Mouse (Mus musculus) left cerebral cortex, postnatal 14 days (tissue): ENCODE results near the gene Alg13. TPM values are rescaled to one million over a fixed set of nuclear protein-coding genes. Genes with fewer than 3 reads are reported as not detected.
A peak's percentile ranks its signal among the peaks of the same experiment; 100 is the strongest.

ENCODE experiments used
- DNase-seq, 2 experiments: peaks; one replicate each; pipeline ENCODE4 v3.0.0; 2021 to 2022; ENCODE audit warnings: low spot score in 2 of 2, mixed read lengths in 1 of 2
- intact Hi-C: fragments of 180-260 bp; cut with DNase I; formaldehyde crosslinking; loops from one replicate; pipeline ENCODE4 v1.15.1; 2025
- long read RNA-seq, 2 experiments: library from polyadenylated mRNA; stranded (forward); transcript quantifications; one replicate each; pipeline ENCODE4 v2.0.0; 2021
- total RNA-seq, 2 experiments: library from RNA; stranded (reverse); gene quantifications; 2 replicates each; pipeline ENCODE4 v1.2.3; 2021

The Alg13 gene
- total RNA-seq, result 10 to 100 TPM; 13.7 to 17.8 TPM
- long read RNA-seq, experiment 1, partial matches to known transcripts, result 1 of 4 reads
- long read RNA-seq, experiment 1, other reads (novel, unspliced or antisense), result 1 of 4 reads
- long read RNA-seq, experiment 2, partial matches to known transcripts, result 1 of 3 reads
- long read RNA-seq, experiment 2, other reads (novel, unspliced or antisense), result 1 of 3 reads

DNA sequence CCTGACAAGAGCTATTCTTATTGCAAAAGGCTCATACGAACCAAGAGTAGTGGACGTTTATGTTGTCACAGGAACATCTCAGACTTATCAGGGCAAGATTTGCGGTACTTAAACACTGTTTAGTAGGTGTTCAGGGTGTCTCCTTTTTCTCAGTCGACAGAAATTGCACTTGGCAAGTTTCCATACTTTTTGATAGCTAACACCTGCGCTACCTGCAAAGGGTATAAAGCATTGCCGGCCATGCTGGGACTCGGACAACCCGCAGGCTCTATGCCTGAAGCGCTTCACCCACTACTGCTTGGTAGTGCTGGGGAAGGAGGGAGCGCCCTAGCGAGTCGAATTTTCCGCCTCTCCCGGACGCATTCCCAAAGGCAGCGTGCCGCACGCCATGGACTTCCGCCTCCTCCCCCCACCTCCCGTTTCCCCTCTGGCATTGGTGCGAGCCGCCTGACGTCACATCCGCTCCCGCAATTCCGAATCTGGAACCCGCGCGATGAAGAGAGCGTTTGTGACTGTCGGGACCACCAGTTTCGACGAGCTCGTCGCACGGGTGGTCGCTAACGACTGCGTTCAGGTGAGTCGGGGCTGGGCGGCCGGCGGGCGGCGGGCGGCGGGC, at the start of gene Alg13:
Gene Alg13 (plus strand): TSS at position 257 of the 616 bp plus-strand sequence.
- intact Hi-C loops, result no loop called here
- DNase-seq, result peak; percentile 77 to 81

DNA sequence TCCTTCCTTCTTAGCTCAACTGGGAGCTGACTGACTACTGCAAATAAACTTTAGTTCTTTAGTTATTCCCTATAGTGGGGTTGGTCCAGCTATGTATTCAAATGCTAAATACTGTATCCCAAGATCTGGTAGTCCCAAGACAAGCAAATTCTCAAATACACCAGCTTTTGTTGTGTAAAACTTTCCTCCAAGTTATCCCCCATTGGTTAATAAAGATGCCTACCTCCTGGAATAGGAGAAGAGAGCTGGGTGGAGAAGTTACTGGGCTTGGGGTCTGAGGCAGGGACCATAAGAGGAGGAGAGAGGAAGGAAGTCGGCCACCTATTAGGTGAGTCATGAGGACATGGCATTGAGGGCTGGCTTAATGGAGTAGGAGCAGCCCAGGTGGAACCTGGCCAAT, 49.0 kb upstream of the Alg13 start:
- DNase-seq, result no peak
- intact Hi-C loops, result no loop called here

DNA sequence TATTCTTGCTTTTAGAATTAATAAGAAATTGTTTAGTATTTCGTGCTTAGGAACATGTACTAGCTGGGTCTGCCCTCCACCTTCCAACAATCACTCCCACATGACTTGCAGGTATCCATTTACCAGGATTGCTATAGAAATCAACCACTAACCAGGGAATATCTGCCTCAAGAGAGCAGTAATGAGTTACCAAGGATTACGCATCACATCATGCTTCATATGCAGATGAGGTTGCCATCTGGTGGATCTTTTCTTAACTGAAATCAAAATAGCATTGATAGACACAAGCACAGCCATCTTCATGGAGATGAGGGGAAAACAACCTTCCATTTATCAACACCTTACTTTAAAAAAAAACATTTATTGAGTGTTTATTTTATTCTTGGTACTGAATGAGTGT, 16.1 kb upstream of the Alg13 start:
- intact Hi-C loops, result loop anchor here (5.0 kb wide), 1 partner anchor 219 kb away; no protein-coding TSS in a partner anchor
- peak; percentile 12 to 65 for DNase-seq

DNA sequence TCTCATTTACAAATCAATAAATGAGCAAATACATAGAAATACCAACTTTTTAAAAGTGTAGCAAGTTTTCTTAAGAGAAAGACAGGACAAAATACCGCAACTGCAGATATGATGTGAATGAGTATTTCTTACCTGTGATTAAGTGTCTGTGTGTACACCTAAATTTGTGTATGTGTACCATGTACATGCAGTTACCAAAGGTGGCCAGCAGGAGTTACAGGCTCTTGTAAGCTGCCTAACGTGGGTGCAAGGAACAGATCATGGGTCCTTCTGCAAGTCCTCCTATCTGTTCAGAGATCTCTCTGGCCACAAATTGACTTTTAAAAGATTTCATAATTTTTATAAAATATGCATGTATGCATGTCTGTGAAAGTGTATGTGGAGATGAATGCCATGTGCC, 11.9 kb upstream of the Alg13 start:
- intact Hi-C loops, result no loop called here
- DNase-seq, result no peak

DNA sequence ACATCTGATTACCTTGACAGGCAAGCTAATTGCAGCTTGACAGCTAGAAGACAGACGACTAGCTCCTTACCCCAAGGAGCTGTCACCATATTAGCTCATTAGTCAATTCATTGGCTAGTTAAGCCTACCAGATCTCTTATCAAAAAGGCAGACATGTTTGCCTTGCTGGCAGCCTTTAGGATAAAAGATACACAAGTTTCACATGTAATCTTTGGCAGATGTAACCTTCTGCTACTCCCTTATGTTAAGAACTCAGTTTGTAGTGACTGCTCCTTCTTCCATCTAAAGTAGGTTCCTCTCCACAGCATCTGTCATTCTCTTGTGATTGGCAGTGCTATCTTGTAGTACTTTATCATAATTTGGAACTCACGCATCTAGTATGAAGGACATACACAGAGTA, 3.6 kb upstream of the Alg13 start:
- no peak for DNase-seq
- intact Hi-C loops, result no loop called here

DNA sequence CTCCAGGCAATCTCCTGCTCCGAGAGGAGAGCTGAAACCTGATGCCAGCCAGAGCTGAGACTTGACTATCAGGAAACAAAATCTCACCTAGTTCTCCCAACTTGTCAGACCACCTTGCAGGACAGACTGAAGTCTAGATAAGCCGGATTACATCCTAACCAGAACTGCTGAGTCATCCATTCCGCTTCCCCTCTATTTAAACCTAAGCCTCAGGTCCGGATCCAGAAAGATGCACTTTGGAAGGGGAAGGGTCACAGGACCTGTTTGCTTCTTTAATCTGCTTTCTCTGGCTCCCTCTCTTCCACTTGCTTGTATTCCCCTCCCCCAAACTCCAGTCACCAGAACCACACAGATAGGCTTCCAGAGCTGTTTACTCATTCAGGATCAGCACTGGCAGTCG, 2.6 kb upstream of the Alg13 start:
- DNase-seq, result no peak
- intact Hi-C loops, result no loop called here

DNA sequence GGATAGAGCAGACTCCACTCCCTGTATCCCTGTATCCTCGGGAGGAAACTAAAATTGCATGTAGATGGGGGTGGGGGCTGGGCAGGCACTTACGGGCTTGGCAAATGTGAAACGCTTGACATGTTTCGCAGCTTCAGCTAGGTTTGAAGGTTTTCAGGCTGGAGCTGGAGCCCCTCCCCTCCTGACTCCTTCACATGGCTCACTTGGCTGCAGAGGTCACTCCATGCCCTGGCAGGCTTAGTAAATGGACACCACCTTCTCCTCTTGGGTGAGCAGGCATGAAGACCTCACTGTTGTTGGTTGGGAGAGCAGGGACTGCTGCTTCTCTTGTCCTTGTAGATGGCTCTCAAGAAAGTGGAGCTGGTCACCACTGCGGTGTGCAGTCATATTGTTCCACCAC, 1.6 kb upstream of the Alg13 start:
- intact Hi-C loops, result no loop called here
- no peak for DNase-seq

DNA sequence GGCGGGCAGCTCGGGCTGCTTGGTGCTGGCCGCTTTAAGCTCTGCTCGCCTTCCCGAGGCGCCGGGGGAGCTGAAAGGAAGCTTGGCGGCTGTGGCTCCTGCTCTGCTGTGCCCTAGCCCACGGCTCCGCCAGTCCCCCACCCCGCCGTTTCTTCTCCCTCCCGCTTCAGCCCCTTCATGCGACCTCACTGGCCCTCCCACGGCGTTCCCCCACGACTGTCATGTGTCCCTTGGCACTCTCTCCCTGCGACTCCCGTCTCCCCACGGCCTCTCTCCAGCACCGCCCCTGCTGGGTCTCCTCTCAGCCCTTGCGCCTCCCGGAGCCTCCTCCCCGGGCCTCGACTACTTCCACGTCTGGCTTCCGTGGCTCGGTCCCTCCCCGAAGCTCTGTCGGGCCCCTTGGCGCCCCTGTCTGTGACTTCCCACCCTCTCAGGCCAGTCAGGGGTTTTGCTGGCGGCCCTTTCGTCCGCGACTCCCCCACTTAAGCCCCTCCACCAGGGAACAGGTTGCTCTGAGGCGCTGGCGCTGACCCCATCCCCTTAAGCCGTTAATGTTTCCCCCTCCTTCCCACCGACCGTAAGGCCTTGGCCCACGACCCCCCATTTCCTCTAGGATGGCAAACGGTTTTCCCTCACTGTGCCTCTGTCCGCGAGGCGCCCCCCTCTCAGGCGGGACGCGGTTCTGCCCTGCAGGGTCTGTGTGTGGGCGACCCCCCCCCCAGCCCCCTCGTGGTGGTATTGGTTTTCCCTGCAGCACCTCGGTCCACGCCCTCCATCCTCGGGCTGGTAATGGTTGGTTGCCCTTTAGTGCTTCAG, 768 bp downstream of the Alg13 start:
- intact Hi-C loops, result no loop called here
- DNase-seq, result peak in 1 of 2 experiments; percentile 3

DNA sequence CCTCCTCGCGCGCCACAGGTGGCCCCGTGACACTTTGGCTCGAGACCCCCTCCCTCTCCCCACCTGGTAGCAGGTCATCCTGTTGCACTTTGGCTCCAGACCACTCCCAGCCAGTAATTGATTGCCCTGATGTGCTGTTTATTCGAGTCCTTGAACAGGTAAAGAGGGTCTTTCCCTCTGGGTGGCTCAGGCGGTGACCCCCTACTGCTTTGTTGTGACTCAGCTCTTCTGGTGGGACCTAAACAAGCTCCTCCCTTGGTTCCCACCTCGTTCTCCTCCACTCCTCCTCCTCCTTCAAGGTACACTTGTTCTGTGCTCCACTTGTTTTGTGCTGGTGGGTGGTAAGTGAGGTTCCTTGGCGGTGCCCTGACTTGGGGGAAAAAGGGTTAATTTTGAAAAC, 1.8 kb downstream of the Alg13 start:
- intact Hi-C loops, result no loop called here

DNA sequence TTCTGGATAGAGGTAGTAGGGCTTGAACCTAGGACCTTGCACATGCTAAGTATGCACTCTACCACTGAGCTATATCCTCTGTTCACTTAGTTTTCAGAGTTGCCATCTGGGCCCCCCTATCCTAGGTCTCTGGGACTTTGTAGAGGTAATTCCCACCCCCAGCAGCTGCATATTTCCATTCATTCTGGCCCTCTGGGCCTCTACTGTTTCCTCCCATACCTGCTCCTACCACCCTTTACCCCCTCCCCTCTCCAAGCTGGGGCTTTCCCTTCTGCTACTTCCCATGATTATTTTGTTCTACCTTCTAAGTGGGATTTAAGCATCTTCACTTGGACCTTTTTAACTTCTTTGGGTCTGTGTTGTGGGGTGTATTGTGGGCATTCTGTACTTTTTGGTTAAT, 7.8 kb downstream of the Alg13 start:
- intact Hi-C loops, result no loop called here
- no peak for DNase-seq

More for the DNA sequence above, 1.8 kb downstream of the Alg13 start:
- DNase-seq, result no peak

DNA sequence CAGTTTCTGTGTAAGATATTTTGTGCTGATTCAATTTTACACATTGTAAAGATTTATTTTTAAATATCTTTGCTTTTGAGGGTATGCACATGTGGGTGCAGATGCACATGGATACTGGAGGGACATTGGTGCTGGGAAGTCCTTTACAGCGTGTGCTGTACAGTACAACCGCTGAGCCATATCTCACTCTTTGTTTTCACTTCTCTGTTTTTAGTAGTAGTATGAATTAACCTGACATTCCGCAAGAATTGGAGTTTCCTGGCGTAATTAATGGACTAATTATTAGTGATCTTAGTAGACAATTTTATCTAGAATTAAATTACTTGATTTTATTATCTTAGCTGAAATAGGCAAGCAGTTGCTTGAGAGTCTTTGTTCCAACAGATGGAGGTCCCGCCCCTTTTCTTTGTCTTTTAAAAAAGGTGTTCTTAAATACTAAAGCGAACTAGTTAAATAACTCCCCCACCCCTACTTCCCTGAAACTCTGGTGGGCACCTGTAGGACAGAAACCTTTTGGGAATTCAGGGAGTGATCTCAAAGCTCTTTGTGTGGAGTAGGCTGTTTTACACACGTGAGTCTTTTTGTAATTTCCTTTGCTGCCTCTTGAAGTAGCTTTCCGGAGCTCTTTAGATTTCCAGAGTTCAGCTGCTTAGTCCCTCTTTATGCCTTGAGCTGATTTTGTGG, 17.9 kb downstream of the Alg13 start:
- intact Hi-C loops, result no loop called here
- no peak for DNase-seq

DNA sequence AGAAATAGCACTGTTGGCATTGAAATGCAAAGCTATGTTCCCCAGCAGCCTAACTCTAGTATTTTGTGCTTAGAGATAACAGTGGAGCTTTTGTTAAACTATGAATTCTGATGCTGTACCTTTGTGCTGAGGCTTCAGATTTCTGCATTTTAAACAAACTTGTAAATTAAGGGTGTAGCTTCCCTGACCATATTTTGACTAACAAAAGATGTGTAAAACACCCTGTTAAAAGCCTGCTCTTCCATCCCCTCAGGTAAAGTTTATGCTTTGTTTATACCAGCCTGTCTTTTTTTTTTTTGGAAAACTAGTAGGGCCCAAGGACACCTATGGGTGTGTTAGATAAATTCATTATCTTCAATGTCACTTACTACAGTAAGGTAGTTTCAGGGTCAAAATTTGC, 20.3 kb downstream of the Alg13 start:
- intact Hi-C loops, result no loop called here
- no peak for DNase-seq

DNA sequence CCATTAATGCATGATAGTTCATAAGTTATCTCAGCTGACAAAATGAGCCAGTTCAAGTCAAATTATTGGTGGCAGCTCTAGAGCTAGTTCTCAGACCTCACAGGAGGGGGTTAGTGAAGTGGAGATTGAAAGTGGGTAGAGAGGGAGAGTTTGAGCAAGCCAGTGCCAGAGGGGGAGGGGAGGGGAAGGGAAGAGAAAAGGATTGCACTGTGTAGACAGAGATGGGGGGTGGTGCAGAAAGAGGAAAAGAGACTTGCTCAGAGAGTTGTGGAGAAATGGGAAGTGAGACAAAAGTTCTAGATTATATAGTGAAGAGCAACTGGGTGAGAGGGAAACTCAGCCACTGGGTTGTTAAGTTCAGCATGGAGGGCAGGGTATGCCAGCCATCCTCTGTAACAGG, 20.8 kb downstream of the Alg13 start:
- intact Hi-C loops, result no loop called here
- no peak for DNase-seq

DNA sequence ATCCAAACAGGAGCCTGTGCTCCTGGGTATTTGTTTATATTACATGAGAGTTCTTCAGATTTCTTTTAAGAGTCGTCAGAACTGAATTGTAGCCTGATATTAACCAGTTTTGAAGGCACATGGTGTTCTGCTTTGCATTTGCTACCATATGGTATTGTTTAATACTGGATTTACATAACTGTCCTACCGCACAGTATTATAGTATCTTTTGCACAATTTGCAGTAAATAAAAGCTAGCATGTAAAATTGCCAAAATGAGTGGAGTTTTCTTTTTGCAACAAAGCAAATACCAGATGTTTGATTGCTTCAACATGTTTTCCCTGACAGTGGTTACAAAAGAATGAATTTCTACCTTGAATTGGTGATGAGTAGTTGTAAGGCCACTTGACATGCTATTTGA, 56.6 kb downstream of the Alg13 start:
- intact Hi-C loops, result no loop called here
- DNase-seq, result no peak

DNA sequence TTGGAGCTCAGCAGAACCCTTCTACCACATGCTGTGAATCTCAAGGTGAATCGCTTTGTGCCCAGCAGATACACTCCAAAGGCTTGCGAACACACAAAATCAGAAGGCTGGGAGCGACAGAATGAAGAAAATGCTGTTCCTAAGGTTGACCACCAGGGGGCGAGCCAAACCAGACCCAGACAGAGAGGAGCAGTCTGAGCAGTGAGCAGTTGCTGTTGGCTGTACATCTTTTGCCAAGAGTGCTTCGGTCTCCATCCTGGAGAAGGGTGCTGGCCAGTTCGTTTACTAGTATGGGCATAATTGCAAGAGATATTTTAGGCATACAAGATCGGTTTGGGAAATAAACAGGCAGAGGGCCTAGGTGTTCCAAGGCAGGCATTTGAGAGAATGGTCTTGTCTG, 85.9 kb downstream of the Alg13 start:
- DNase-seq, result peak; percentile 18 to 44
- intact Hi-C loops, result loop anchor here (10.0 kb wide), 1 partner anchor 991 kb away; no protein-coding TSS in a partner anchor

DNA sequence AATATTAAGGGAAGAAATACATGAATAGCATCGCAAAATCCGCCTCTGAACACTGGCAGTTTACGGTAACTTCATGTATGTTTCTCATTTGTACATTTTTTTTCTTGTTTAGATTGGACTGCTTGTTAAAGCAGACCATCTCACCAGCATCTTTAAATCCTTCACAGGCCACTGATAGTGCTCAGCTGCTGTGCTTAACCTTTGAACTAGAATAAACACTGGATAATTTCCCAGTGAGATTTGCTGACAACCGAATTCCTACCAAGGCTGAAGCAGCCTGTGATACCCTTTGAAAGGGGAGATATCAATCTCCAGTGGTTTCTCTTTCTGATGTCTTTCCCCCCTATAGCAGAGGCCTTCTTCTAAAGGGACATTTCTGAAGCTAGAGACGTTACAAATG, 90.4 kb downstream of the Alg13 start:
- no peak for DNase-seq
- intact Hi-C loops, result loop anchor here (5.0 to 10.0 kb wide), 2 partner anchors 899 to 987 kb away; no protein-coding TSS in a partner anchor

DNA sequence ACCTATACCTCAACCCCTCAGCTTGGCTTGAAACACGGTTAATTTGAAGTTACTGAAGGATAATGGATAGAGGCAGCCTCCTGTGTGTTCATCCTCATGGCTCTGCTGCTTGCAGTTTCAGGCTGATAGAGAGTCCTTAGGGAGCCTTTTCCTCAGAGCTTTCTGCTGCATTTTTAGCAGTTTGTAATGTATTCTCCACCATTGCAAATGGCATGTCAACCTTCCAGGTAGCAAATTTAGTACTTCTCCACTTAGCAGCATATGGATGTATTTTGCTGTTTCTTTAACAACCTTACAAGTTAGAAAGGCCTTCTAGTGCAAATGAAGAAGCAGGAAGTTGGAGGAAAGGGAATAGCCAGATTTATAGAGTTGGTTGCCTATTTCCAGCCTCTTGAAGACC, 102.7 kb downstream of the Alg13 start:
- DNase-seq, result peak in 1 of 2 experiments; percentile 3
- intact Hi-C loops, result no loop called here

DNA sequence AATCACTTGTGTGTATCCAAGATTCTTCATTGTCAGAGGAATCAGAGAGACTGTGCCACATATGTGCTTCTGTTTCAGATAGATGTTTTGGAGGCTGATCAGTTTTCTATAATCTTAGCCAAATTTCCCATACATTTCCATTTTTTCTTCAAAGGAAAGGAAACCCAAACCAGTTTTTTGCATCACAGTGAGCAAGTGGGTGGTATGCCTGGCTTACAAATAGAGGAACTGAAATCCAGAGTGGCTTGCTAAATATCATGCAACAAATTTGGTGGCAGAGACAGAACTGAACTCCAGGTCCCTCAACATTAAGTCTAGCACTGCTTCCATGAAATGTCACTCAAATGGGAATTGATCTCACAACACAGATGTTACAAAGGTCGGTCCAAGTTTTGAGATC, 103.5 kb downstream of the Alg13 start:
- intact Hi-C loops, result no loop called here

DNA sequence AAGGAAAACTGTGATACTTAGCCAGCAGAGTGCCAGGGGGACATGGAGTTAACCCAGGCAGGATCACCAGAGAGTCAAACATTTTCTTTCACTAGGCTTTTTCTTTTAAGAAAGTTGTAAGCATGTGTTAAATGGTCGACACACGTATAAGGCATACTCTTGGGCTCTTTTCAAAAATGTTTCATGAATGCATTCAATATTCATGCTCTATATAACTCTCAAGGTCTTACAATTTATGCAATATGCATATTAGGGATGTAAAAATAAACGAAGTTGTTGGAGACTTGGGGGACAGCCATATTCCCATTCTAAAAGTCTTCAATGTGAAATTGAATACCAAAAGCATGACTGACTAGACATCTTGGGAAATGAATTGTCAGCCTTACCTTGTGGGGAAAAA, 106.2 kb downstream of the Alg13 start:
- intact Hi-C loops, result no loop called here
- no peak for DNase-seq

More for the DNA sequence above, 103.5 kb downstream of the Alg13 start:
- no peak for DNase-seq
